Mouse (Mus musculus) left cerebral cortex, postnatal 36 days (tissue): Measurements from ENCODE around the gene Got1. TPM values are rescaled to one million over a fixed set of nuclear protein-coding genes. Genes with fewer than 3 reads are reported as not detected.
"Not testable (repeated sequence)": the region's sequence is repeated elsewhere in the genome, so short reads cannot be mapped to it uniquely, and the experiment has no call there.

Source experiments
- DNase-seq, 2 experiments: peaks; one replicate each; pipeline ENCODE4 v3.0.0; 2021 to 2022; ENCODE audit warnings: low spot score in 2 of 2, mixed read lengths in 1 of 2
- intact Hi-C: fragments of 180-260 bp; cut with DNase I; formaldehyde crosslinking; loops from one replicate; pipeline ENCODE4 v1.15.1; 2025
- total RNA-seq, 2 experiments: library from RNA; stranded (reverse); gene quantifications; 2 replicates each; pipeline ENCODE4 v1.2.3; 2021

Got1 gene
- total RNA-seq, 2 experiments from 2014 or later: 352 to 386 TPM

GRCm38 (mm10) chr19:43494914-43495313, 29.5 kb downstream of the Got1 start:
- no peak for DNase-seq
- intact Hi-C loops: no loop called here

GRCm38 (mm10) chr19:43493878-43494277, 30.5 kb downstream of the Got1 start:
- no peak for DNase-seq
- intact Hi-C loops: no loop called here

- intact Hi-C loops, DNase-seq: not testable (repeated sequence)
These were observed 31.1 kb downstream of the Got1 start for GRCm38 (mm10) chr19:43493316-43493715.

GRCm38 (mm10) chr19:43487429-43487828, 37.0 kb downstream of the Got1 start:
- intact Hi-C loops: loop anchor here (5.0 kb wide), 1 partner anchor 690 kb away; no protein-coding TSS in a partner anchor
- DNase-seq: no peak

- intact Hi-C loops: no loop called here
These were observed 43.9 kb downstream of the Got1 start for GRCm38 (mm10) chr19:43480512-43480911.

GRCm38 (mm10) chr19:43479431-43479830, 45.0 kb downstream of the Got1 start:
- intact Hi-C loops: loop anchor here (5.0 kb wide), 1 partner anchor 37 kb away; the partner anchor contains the start of gene Cnnm1
- DNase-seq: no peak

More at GRCm38 (mm10) chr19:43480512-43480911, 43.9 kb downstream of the Got1 start:
- no peak for DNase-seq

- intact Hi-C loops: loop anchor here (5.0 kb wide), 1 partner anchor 37 kb away; the partner anchor contains the start of gene Cnnm1
- DNase-seq: peak; percentile 44 to 69
These were observed 45.5 kb downstream of the Got1 start for GRCm38 (mm10) chr19:43478891-43479290.

GRCm38 (mm10) chr19:43477436-43477835, 47.0 kb downstream of the Got1 start:
- no peak for DNase-seq
- intact Hi-C loops: loop anchor here (5.0 kb wide), 1 partner anchor 35 kb away; the partner anchor contains the start of gene Cnnm1

GRCm38 (mm10) chr19:43476063-43476462, 48.3 kb downstream of the Got1 start:
- intact Hi-C loops: loop anchor here (5.0 kb wide), 1 partner anchor 34 kb away; the partner anchor contains the start of gene Cnnm1

GRCm38 (mm10) chr19:43475642-43476041, 48.8 kb downstream of the Got1 start:
- no peak for DNase-seq
- intact Hi-C loops: loop anchor here (5.0 kb wide), 1 partner anchor 33 kb away; the partner anchor contains the start of gene Cnnm1

More at GRCm38 (mm10) chr19:43476063-43476462, 48.3 kb downstream of the Got1 start:
- DNase-seq: no peak

- intact Hi-C loops: no loop called here
- DNase-seq: no peak
These were observed 51.6 kb downstream of the Got1 start for GRCm38 (mm10) chr19:43472781-43473180.

- intact Hi-C loops: no loop called here
- DNase-seq: no peak
These were observed 52.1 kb downstream of the Got1 start for GRCm38 (mm10) chr19:43472331-43472730.

- intact Hi-C loops: no loop called here
- DNase-seq: no peak
These were observed 55.1 kb downstream of the Got1 start for GRCm38 (mm10) chr19:43469333-43469732.

- intact Hi-C loops: no loop called here
- peak; percentile 41 to 47 for DNase-seq
These were observed 56.3 kb downstream of the Got1 start for GRCm38 (mm10) chr19:43467927-43468685.

- intact Hi-C loops: no loop called here
- no peak for DNase-seq
These were observed 58.7 kb downstream of the Got1 start for GRCm38 (mm10) chr19:43465601-43466255.

- intact Hi-C loops: no loop called here
- no peak for DNase-seq
These were observed 59.3 kb downstream of the Got1 start for GRCm38 (mm10) chr19:43465076-43465475.

GRCm38 (mm10) chr19:43464294-43464687, 60.1 kb downstream of the Got1 start:
- DNase-seq: no peak
- intact Hi-C loops: no loop called here

GRCm38 (mm10) chr19:43463546-43464293, 60.7 kb downstream of the Got1 start:
- DNase-seq: no peak
- intact Hi-C loops: no loop called here

- DNase-seq: no peak
- intact Hi-C loops: no loop called here
These were observed 62.3 kb downstream of the Got1 start for GRCm38 (mm10) chr19:43462141-43462540.

- no peak for DNase-seq
- intact Hi-C loops: no loop called here
These were observed 63.9 kb downstream of the Got1 start for GRCm38 (mm10) chr19:43460481-43460880.
